Mouse (Mus musculus) kidney, embryonic 14.5 days (tissue): ENCODE measurements around the gene Ptpn11. TPM values are rescaled to one million over a fixed set of nuclear protein-coding genes. Genes with fewer than 3 reads are reported as not detected.

Source experiments
- ATAC-seq: fragments of 200-750 bp; cut with Nextera tagmentation; 2 replicates; pipeline ENCODE4 v1.8.0; 2017; ENCODE audit warnings: moderate number of reproducible peaks, mild to moderate bottlenecking, moderate TSS enrichment, moderate library complexity; ENCODE audit not compliant: low FRiP score, low TSS enrichment
- H3K27ac ChIP-seq: fragments of 300-500 bp; sonication (generic); 2 replicates; pipeline ENCODE4 v1.5.1; 2014; ENCODE audit warnings: low read depth, mild to moderate bottlenecking, low read length, moderate library complexity, mixed read lengths
- H3K27me3 ChIP-seq: fragments of 300-500 bp; sonication (generic); 2 replicates; pipeline ENCODE4 v1.6.1; 2014; ENCODE audit warnings: mild to moderate bottlenecking, low read length; ENCODE audit not compliant: control insufficient read depth, insufficient read depth
- H3K36me3 ChIP-seq: fragments of 300-500 bp; sonication (generic); 2 replicates; pipeline ENCODE4 v1.6.1; 2014; ENCODE audit warnings: low read length, mixed read lengths; ENCODE audit not compliant: control insufficient read depth, insufficient read depth
- H3K4me1 ChIP-seq: fragments of 300-500 bp; sonication (generic); 2 replicates; pipeline ENCODE4 v1.6.1; 2014; ENCODE audit warnings: low read length, mixed read lengths; ENCODE audit not compliant: control insufficient read depth, insufficient read depth
- H3K4me2 ChIP-seq: fragments of 300-500 bp; sonication (generic); replicated peaks from 2 replicates; pipeline ENCODE4 v1.6.1; 2014; ENCODE audit warnings: low read depth, mild to moderate bottlenecking, low read length
- H3K4me3 ChIP-seq: fragments of 300-500 bp; sonication (generic); 2 replicates; pipeline ENCODE4 v1.5.1; 2014; ENCODE audit warnings: mild to moderate bottlenecking, low read length
- H3K9ac ChIP-seq: fragments of 300-500 bp; sonication (generic); 2 replicates; pipeline ENCODE4 v1.6.1; 2014; ENCODE audit warnings: low read depth, mild to moderate bottlenecking, low read length, moderate library complexity
- H3K9me3 ChIP-seq: fragments of 300-500 bp; sonication (generic); 2 replicates; pipeline ENCODE4 v1.6.1; 2016; ENCODE audit warnings: low read length; ENCODE audit not compliant: control insufficient read depth
- WGBS: fragments of 180-500 bp; shearing (Covaris S2); extraction: QIAGEN DNeasy Blood & Tissue Kit; methylation state at CpG from one replicate; pipeline ENCODE4 v1.1.7; 2014; 5-methylcytosine and 5-hydroxymethylcytosine counted together
- polyA plus RNA-seq: library from polyadenylated mRNA; unstranded; fragments of >200 nt; fragmentation: Nextera tagmentation; extraction: Ambion mirVana; gene quantifications from 2 replicates; pipeline ENCODE4 v1.2.1, GENCODE M21; 2014

The Ptpn11 gene
- polyA plus RNA-seq, 1 experiment from 2014 or later, result 26.5 TPM

DNA sequence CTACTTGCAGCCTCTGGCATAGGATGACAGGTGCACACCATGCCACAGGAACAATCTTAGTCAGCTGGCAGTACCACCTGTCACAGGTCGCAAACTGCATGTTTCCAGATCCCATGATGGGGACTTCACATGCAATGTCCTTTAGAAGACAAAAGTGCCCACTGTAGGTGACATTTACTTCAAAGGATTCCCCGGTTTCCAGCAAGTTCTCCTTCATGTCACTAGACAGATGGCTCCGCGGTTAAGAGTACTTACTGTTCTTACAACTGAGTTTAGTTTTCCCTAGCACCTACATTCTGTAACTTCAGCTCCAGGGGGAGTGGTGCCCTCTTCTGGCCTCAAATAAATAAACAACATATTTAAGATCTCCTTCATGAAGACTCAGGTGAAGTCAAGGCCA is 18.4 kb downstream of the Ptpn11 start:
- H3K4me2 ChIP-seq, result no peak overlapping the region
- H3K9me3 ChIP-seq, result no peaks in the 10 kb centered on the region
- no peak overlapping the region for H3K9ac ChIP-seq
- no peak for ATAC-seq
- no peaks in the 10 kb centered on the region for H3K4me1 ChIP-seq
- H3K4me3 ChIP-seq, result no peak overlapping the region
- H3K36me3 ChIP-seq, result peaks cover 13% of the 10 kb centered on the region
- no peaks in the 10 kb centered on the region for H3K27me3 ChIP-seq
- H3K27ac ChIP-seq, result no peak overlapping the region
- 86% methylated on average over 4 of the region's 4 CpGs for WGBS

DNA sequence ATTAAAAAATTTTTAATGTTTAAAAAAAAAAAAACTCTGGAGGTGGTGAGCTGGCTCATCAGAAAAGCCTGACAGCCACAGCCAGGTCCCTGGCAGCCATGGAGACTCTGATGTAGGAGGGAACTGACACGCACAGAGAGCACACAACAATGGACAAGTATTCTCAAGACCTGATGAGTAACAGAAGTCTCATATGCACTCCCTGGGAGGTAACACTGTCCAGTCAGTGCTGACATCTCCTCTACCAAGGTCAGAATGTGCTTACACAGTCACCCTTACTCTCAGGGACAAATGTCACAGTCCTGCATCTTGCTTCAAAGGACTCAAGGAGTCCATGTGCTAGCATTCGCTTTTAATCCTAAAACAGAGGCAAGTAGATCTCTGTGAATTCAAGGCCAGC is 21.6 kb downstream of the Ptpn11 start:
- 88% methylated on average over 2 of the region's 2 CpGs for WGBS
- no peaks in the 10 kb centered on the region for H3K9me3 ChIP-seq
- H3K36me3 ChIP-seq, result peaks cover 35% of the 10 kb centered on the region
- no peak overlapping the region for H3K27ac ChIP-seq
- ATAC-seq, result no peak
- H3K4me1 ChIP-seq, result no peaks in the 10 kb centered on the region
- no peak overlapping the region for H3K4me2 ChIP-seq
- H3K27me3 ChIP-seq, result no peaks in the 10 kb centered on the region
- H3K9ac ChIP-seq, result no peak overlapping the region
- no peak overlapping the region for H3K4me3 ChIP-seq

DNA sequence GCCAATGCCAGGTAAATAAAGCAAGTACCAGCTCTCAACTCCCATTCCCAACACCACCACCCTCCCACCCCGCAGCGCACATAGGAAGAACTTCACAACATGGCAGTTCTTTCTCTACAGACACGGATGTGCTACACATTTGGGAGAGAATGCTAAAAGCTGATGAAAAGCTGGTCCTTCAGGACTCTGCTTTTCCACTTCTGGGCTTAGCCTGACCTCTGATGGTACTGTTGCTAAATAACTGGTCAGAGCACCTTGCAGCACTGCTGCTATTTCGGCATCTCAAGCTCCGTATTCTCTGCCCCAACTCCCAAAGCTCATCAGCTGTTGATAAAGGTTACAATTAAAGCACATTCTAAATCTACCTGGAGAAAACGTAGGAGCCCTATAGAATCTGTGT is 24.3 kb downstream of the Ptpn11 start:
- peaks cover 62% of the 10 kb centered on the region for H3K36me3 ChIP-seq
- no peaks in the 10 kb centered on the region for H3K9me3 ChIP-seq
- no peaks in the 10 kb centered on the region for H3K27me3 ChIP-seq
- H3K4me3 ChIP-seq, result no peak overlapping the region
- no peak overlapping the region for H3K4me2 ChIP-seq
- H3K4me1 ChIP-seq, result no peaks in the 10 kb centered on the region
- no peak for ATAC-seq
- H3K9ac ChIP-seq, result no peak overlapping the region
- 96% methylated on average over 6 of the region's 6 CpGs for WGBS
- H3K27ac ChIP-seq, result no peak overlapping the region

DNA sequence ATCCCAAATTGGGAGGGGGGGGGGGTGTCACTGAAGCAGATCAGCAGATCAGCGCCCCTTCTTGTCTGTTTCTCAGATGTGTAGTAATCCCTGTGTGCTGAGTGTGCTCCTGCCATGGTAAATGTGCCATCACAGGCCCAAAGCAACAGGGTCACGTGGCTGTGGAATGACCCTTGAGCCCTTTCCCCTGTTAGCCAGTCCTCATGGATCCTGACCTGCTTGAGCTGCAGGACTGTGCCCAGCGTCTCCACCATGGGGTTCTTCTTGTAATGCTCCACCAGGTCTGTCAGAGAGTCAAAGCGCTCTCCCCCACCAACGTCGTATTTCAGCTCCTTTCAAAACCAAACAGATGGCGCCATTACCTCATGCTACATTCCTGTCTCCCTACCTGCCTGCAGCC is 28.3 kb downstream of the Ptpn11 start:
- 83% methylated on average over 7 of the region's 7 CpGs for WGBS
- Histone ChIP-seq H3K4me1 (no peaks in the 10 kb centered on the region), H3K36me3 (peaks cover 79% of the 10 kb centered on the region), H3K4me3 (no peak overlapping the region), H3K9me3 (no peaks in the 10 kb centered on the region), H3K27ac (no peak overlapping the region), H3K9ac (no peak overlapping the region), H3K27me3 (no peaks in the 10 kb centered on the region), H3K4me2 (no peak overlapping the region)
- no peak for ATAC-seq

DNA sequence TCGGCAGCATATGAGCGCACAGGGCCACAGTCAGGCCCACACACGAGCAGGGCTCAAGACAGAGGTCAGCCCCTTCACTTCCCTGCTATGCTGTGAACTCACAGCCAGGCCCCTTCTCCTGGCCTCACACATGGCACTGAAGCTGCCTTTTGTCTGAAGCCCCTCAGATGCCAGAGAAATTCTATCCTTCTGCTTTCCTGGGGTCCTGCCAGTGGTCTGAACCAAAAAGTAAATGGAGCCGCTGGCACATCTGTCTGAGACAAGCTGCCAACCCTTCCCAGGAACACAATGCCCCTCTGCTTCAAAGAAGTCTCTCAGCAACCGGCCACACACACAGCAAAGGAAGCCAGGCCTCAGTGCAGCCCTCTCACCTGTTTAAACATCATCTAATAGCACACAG is 28.9 kb downstream of the Ptpn11 start:
- no peak overlapping the region for H3K4me3 ChIP-seq
- H3K36me3 ChIP-seq, result peaks cover 80% of the 10 kb centered on the region
- 83% methylated on average over 5 of the region's 5 CpGs for WGBS
- H3K27me3 ChIP-seq, result no peaks in the 10 kb centered on the region
- H3K9ac ChIP-seq, result no peak overlapping the region
- no peak overlapping the region for H3K27ac ChIP-seq
- no peak for ATAC-seq
- H3K4me2 ChIP-seq, result no peak overlapping the region
- H3K9me3 ChIP-seq, result no peaks in the 10 kb centered on the region
- no peaks in the 10 kb centered on the region for H3K4me1 ChIP-seq

DNA sequence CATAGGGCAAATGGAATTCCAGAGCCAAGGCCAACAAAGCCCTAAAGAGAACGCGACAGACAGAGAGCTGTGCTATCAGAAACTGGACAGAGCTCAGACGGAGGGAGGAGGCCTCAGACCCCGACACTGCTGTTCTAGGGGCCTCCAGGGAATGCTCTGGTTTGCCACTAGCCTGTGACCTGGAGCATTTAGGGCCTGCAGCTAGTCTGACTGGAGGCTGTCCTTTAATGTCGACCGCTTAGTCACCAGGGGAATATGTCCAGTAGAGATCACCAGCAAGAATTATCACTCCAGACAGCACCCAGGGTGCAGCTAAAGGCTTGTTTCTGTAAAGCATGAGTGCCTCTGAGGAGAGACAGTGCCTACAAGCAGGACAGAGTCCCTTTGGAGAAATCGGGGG is 32.2 kb downstream of the Ptpn11 start:
- no peak overlapping the region; the same call in 1 of the 2 replicates for H3K9ac ChIP-seq
- H3K4me1 ChIP-seq, result no peaks in the 10 kb centered on the region
- WGBS, result 82% methylated on average over 7 of the region's 7 CpGs
- no peak overlapping the region for H3K27ac ChIP-seq
- H3K9me3 ChIP-seq, result no peaks in the 10 kb centered on the region
- H3K4me2 ChIP-seq, result no peak overlapping the region
- ATAC-seq, result no peak
- H3K27me3 ChIP-seq, result no peaks in the 10 kb centered on the region
- H3K4me3 ChIP-seq, result no peak overlapping the region
- peaks cover 75% of the 10 kb centered on the region for H3K36me3 ChIP-seq

DNA sequence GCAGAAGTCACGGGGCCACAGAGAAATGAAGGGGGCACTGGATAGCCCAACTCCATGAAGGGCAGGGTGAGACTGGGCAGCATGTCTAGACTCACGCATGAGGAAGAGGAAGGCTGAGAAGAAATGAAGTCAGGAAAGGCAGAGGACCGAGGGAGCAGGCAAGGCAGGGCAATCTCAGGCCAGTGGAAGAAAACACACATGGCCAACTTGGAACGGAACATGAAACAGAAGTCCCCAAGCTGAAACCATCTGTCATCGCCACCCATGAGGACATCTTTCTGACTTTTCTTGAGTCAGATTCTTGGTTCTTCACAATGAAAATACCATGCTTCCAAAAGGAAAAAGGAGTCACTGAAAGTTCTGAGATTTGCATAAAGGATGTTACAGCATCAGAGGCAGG is 33.7 kb downstream of the Ptpn11 start:
- Histone ChIP-seq H3K9ac (no peak overlapping the region), H3K27ac (no peak overlapping the region), H3K4me3 (no peak overlapping the region), H3K9me3 (no peaks in the 10 kb centered on the region), H3K4me1 (no peaks in the 10 kb centered on the region), H3K36me3 (peaks cover 72% of the 10 kb centered on the region), H3K4me2 (no peak overlapping the region), H3K27me3 (no peaks in the 10 kb centered on the region)
- no peak for ATAC-seq
- 93% methylated on average over 5 of the region's 5 CpGs for WGBS

DNA sequence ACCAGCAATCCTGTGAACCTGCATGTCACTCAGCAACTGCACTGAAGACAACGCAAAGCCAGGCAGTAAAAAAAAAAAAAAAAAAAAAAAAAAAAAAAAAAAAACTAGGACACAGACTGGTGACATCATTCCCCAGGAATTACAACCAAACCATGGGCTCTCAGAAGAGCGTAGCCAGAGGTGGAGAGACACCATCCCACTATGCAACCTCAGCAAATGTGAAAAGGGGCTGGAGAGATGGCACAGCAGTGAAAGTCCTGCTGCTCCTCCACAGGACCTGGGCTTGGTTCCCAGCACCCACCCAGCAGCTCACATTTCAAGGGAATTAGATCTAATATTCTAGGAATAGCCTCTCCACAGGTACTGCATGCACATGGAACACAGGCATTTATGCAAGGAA is 34.2 kb downstream of the Ptpn11 start:
- no peak overlapping the region for H3K27ac ChIP-seq
- 84% methylated on average over 2 of the region's 2 CpGs for WGBS

DNA sequence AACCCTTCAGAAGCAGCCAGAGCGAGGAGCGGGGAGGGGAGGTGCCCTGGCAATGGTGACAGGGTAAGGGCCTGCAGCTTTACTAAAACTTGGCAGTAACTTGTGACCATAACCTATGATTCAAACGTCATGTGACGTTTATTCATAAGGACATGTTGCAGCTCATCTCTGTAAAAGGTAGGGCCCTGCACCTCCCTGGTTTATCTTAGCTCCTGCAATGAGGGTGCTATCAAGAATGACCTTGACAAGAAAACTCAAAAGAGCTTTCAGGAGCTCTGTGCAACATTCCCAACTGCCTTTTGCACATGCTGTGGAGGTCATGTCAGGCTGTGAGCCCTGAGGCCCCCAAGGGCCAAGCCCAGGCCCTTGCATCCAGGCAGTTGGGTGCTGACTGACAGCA is 35.1 kb downstream of the Ptpn11 start:
- H3K4me1 ChIP-seq, result no peaks in the 10 kb centered on the region
- H3K36me3 ChIP-seq, result peaks cover 71% of the 10 kb centered on the region
- no peaks in the 10 kb centered on the region for H3K9me3 ChIP-seq
- no peak overlapping the region for H3K27ac ChIP-seq
- H3K9ac ChIP-seq, result no peak overlapping the region
- H3K27me3 ChIP-seq, result no peaks in the 10 kb centered on the region
- H3K4me3 ChIP-seq, result no peak overlapping the region
- WGBS, result 96% methylated on average over 4 of the region's 4 CpGs
- H3K4me2 ChIP-seq, result no peak overlapping the region
- no peak for ATAC-seq

More for the DNA sequence above, 34.2 kb downstream of the Ptpn11 start:
- peaks cover 72% of the 10 kb centered on the region for H3K36me3 ChIP-seq
- no peak overlapping the region for H3K4me2 ChIP-seq
- no peaks in the 10 kb centered on the region for H3K9me3 ChIP-seq
- H3K27me3 ChIP-seq, result no peaks in the 10 kb centered on the region
- H3K4me1 ChIP-seq, result no peaks in the 10 kb centered on the region
- no peak overlapping the region for H3K4me3 ChIP-seq
- ATAC-seq, result no peak
- no peak overlapping the region for H3K9ac ChIP-seq

DNA sequence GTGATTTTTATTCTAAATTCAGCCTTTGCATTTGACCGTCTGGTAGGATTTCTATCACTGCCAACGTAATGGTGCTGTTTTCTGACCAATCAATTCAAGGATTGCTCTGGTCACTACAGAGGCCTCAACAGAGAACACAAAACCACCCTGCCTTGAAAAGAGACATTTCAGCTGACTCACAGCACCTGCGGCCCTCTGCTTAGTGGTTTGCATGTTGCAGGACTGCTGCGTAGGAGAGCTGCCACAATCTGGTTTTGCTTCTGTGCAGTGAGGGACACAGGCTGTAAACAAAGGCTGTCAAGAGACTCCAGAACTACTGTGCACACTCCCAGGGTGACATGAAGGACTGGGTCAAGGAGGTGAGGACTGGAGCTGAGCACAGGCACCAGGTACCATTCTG is 40.5 kb downstream of the Ptpn11 start:
- Histone ChIP-seq H3K9me3 (no peaks in the 10 kb centered on the region), H3K4me1 (no peaks in the 10 kb centered on the region), H3K27ac (no peak overlapping the region), H3K4me2 (no peak overlapping the region), H3K4me3 (no peak overlapping the region), H3K36me3 (peaks cover 75% of the 10 kb centered on the region), H3K27me3 (no peaks in the 10 kb centered on the region), H3K9ac (no peak overlapping the region)
- WGBS, result 76% methylated on average over 4 of the region's 4 CpGs
- ATAC-seq, result no peak
